Mouse (Mus musculus): ENCODE results near the gene Slc7a8.

GRCm38 (mm10) chr14:54687251-54687650 lies 94.5 kb downstream of the Slc7a8 start:
- TF ChIP-seq CTCF (IDR thresholded peaks at IDR 0.05; ENCODE audit: control insufficient read depth, insufficient read depth, low read length) (no peak), POLR2A (IDR thresholded peaks at IDR 0.05; ENCODE audit: borderline replicate concordance, control insufficient read depth, low read depth, low read length) (no peak)

Data from bone marrow, adult 2 months (tissue).